Mouse (Mus musculus) yolk sac, embryonic 10.5 days (tissue): ENCODE results near the gene Slc25a21.

ENCODE experiments used
- DNase-seq: peaks from one replicate; pipeline ENCODE4 v3.0.0-alpha.2; 2017; ENCODE audit warnings: low spot score

Slc25a21 gene

DNA sequence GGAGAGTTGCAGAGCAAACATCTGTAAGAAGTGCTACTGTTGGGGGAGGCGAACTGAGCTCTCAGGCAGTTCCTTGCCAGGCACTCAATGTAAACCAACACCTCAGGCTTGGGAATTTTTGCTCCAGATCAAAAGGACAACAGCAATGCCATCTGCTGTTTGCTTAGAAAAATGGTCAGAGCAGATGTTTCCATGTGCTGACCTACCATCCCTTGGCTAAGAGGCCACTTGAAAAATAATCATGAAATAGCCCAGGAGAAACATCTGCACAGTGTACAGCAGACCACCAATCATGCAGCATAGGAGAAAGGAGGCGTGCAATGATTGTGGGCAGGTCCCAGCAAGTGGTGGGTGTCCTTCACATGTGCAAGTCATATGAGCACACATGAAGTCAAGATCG, 180.9 kb downstream of the Slc25a21 start:
- no peak for DNase-seq

DNA sequence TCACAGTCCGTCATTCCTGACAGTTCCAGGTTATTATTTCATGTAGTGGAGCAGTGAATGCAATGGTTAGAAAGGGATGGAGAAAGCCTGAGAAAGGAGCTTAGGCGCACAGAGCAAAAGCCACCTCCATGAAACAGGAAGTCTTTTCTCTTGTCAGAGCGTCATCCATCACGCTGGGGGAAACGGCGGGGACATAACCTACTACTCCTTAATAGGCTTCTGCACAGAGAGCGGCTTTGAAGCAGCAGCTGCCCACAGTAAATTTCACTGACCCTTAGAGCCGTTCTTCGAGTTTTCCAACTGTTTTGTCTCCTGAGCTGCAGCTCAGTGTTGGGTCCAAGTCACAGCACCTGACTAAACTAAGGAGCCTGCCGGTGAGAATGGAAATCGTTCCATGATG, 188.3 kb downstream of the Slc25a21 start:
- DNase-seq: peak; percentile 9

DNA sequence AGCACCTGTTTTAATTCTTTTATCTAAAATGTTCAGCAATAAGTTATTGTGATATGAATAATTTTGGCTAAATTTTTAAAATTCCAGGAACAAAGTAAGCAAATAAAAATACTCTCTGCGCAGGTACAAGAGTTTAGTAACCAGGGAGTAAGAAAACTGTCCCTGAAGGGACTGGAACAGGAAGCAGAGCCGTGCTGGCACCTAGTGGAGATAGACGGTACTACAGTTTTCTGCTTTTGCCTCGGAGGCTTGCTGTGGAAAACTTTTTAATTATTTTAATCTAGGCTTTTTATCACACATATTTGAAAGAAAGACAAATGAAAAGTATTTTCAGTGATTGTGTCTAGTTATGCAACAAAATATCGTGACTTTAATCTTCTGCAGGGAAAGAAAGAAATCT, 211.2 kb downstream of the Slc25a21 start:
- DNase-seq: no peak

DNA sequence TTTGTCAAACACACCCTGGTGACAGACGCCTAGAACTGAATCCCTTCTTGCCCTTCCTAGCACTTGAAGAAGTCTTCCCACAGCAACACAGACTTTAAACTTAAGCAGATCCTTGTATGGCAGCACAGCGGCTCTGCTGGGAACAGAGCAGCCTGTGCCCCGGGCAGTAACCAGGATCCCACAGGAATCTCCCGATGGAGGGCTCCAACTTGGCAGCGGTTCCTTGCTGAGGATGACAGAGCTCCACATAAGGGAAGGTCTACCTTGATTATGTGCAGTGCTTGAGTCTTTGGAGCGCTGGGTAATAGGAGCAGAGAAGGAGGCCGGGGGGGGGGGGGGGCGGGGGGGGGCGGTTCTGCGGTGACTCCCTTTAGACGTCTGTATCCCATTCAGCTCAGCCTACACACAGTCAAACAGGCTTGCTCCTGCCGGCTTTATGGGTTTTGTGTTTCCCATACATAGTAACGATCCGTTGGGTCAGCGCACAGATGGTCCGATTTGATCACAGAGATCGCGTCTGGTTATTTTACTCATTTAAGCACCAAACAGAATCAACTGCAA, 215.1 kb downstream of the Slc25a21 start:
- DNase-seq: no peak

DNA sequence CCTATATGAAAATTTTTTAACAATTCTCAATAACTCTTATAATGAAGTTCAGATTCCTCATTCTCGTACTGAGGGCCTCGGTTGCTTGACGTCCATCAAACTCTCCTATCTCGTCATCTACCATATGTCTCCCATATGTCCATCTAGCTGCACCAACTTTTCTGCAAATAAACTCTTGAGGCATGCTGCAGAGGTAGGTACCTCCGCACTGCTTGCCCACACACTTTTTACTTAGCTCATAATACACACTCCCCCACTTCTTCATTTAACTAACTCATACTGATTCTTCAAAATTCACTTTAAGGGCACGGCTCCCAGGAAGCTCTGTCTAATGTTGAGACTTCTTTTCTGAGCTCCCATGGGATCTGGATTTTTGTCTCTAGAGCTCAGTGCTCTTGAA, 222.0 kb downstream of the Slc25a21 start:
- no peak for DNase-seq

DNA sequence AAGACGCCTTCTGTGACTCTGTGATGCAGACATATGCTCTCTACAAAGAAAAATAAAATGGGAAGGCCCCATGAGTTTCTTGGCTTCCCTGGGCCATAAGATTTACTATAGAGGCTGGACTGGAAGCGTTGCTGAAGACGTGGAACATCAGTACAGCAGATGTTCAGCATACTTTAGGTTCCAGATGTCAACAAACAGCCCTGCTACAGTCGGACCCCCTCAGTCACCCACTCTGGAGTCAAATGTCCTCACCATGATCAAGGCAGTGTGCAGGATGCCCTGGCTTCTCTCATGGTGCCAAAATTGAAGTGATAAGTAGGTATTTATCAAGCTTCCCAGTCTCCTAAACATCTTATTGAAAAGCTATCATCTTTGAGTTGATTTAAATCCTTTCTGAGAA, 234.0 kb downstream of the Slc25a21 start:
- no peak for DNase-seq

DNA sequence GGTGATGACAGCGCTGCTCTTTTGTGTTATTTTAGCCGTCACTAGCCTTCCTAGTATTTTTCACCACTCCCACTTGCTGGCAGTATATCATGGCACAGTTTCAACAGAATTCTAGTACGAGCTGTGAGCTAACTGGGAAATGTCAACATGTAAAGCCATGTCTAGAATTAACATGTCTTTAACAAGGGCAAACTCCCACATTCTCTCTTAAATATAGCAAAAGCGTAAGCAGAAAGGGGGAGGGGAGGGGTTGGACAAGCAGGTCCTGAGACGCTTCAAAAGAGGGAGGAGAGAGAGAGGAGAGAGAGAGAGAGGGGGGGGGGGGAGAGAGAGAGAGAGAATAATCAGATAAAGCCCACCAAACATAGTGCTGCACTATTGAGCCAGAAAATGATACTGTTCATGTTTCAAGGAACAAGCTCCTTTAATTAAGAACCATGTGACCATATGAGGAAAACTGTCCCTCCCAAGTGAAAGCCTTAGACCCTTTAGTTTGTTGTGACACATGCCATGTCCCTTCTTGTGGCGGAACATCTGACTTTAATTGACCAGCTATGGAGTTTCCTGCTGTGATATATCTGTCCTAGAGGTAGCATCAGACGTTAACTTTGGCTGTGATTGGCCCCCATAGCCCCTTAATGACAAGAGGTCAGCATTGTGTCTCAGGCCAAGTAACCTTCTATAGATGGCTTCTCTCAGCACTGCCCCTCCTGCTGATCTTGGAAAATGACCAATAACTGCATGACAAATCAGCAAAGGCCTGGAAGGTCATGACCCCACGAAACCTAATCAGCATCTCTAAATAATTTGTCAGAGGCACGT, 237.8 kb downstream of the Slc25a21 start:
- no peak for DNase-seq

DNA sequence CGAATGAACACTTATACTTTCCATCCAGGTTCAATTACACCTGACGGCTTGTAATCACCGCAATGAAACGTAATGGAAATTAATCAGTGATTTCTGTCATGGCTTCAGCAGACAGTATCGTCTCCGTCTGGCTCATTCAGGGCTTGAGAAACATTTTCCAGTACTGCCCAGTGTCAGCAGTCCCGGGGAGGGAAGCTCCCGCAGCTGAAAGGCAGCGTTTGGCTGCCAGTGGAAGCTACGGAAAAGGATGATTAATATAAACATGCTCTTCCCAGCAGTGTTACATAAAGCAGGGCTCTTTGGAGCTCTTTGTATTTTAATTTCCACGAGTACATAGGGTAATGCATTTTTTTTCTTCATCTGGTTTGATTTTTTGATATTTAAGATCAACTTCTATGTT, 239.0 kb downstream of the Slc25a21 start:
- DNase-seq: no peak

DNA sequence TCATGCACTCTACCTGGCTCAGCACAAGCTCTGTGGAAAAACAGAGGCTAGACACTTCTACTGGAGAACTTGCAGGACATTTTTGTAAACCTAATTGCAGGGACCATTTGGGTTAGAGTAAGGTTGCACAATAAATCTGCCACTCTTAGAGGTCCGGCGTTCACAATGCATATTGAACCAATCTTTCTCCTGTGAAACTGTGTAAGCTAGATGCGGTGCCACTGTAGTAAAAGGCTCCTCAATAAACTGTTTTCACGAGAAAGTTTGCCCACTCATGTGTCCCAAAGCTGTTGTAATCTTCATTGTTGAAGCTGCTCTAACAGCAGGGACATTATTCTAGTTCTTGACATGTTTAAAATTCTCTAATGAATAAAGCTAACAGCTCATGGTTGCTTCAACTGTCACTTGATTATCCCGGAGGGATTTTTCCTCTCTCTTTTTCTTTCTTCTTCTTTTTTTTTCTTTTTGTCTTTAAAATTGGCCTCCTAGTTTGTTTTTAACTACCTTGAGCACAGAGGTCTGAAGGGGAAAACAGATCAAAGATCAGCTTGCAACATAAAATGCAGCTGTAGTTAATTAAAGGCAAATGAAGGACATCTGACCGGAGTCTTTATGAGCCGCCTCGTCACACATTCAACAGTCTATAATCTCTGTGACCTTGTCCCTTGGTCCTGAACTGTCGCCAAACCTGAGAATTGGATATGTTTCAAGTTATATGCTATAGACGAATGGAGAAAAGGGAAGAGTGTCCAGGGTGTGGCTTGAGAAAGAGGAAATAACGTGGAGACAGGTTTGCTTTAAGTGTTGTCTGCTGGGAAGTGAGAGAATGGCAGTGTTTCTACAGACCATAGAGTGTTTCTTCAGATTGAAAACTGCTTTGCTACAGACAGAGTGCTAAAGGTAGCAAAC, 245.3 kb downstream of the Slc25a21 start:
- DNase-seq: peak; percentile 28

DNA sequence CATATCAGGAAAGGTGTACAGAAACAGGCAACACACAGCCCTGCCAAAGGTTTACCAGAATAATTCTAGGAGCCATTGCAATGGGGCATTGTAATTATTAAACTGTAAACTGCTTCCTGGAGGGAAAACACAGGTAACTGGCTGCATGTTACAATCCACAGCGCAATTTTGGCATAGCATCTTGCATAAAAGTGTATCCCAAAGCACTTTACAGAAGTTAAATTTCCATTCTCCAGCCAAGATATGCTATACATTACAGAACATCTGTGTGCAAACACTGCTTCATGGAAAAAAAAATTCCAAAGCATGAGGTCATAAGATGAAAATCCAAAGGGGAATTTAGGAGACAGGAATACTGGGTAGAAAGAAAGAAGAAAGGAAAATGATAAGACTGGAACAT, 253.0 kb downstream of the Slc25a21 start:
- DNase-seq: no peak

DNA sequence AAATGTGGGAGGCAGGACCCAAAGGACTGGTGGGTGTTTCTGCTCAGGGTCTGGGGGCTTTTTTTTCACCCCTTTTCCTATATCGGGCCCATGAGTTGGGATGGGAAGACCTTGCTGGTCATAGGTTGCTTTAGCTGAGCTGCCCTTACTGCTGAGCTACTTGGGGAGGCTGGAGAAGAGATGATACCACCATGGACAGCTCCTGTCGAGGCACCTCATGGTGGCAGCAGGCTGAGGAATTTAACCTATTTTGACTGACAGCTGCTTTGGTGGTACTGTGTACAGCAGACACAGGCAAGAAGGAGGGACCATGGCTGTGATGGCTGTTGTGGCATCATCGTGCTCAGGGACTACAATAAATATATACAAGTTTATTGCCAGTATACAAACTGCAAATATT, 256.4 kb downstream of the Slc25a21 start:
- peak; percentile 18 for DNase-seq

DNA sequence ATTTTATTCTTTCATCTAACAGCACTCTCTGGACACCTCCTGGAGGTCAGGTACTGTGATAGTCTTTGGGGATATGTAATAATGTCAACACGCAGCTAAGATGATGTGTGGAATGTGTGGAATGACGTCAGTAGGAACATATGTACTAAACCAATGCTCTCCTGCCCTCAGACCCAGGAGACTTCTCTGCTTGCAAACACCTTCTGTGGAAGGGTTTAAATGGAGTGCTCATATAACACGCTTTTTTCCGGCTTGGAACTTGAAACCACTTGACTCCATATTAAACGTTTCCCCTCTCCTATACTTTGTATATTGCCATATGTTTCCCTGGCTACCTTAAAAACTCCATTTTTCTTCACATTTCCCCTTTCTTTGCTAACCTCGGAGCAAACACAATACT, 279.1 kb downstream of the Slc25a21 start:
- DNase-seq: no peak

DNA sequence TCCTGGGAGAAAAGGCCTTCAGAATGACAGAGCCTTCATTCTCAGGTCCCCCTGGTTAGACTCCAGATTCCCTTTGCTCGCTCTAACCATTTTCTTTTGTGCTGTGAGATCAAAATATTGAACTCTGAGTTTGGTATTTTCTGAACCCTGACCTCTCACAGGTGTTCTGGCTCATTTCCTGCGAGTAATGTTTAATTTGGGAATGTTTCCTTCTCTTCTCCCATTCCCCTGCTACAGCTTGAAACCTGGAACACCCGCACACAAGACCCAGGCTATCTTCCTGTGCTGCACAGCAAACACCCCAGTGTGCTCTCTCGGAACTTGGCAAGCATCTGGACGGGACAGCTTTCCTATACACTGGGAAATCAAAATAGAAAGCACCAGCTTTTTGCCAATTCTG, 290.8 kb downstream of the Slc25a21 start:
- DNase-seq: no peak

DNA sequence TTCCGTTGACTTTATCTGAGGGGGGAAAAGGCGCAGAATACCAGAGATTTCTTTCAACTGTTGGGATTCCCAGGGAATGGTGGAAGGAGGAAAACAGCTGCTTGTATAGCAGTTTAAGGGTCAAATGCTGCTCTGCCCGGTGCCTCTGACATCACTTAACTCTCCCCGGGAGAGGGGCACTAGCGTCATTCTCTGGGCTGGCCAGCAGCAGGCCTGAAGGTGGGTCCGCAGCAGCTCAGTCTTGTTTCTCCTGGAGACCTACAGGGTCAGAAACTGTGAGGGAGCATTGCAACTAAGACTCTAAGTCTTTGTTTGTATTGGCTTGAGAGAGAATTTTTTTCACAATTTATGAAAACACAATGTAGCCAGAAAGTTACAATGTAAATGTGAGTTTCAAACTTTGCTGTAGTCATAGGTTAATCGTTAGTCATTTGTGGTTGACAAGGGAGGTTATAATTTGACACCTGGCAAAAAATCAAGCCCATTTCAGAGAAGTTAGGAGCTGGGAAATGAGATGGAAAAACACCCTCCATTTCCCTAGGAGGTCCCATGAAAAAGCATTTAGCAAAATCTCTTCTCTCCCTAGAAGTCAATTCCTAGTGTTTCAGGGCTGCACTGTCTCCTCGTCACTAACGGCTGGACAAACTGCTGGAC, 291.5 kb downstream of the Slc25a21 start:
- DNase-seq: no peak

DNA sequence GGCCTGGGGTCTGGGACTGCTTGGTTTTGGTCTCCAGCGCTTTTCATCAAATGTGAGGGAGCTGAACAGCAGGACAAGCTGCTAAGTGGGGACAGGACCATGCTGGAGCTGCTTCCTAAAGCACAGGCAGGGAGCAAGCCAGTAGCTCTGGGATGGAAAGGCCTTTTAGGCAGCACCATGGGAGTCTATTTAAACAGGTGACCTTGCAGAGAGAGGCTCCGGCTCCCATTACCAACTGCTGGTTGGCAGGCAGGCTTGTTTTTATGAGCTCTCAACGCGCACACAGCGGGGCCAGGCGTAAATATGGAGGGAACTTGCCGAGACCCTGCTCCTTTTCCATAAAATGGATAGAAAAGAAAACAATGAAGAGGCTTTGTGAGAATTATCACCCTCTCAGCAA, 292.1 kb downstream of the Slc25a21 start:
- no peak for DNase-seq

DNA sequence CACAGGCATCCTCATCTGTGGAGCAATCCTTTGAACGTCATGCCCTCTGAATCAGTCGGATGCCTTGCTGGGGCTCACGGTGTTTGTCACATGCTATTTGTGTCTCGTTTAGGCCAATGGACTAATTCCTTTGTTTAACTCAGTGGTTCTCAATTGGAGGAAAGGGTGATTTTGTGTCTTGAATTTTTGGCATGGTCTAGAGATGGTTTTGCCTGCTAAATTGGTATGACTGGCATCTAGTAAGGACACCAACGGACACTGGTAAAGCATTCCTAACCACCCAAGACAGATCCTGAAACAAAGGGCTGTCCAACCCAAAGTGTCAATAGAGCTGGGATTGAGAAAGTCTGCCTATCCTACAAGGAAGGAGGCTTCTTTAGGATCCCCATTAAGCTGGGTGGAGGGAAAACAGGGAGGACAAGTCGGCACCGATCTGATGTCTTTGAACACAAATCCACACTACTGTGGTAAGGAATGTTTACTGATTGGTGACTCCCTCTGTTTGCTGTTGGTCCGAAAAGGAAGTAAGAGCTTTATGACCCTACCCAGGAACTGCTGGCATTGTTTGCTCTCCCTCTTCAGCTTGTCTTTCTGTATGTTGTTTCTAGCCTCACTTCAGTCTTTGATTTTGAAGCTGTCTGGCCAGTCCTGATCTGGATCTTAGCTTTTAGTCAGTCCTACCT, 294.4 kb downstream of the Slc25a21 start:
- no peak for DNase-seq

DNA sequence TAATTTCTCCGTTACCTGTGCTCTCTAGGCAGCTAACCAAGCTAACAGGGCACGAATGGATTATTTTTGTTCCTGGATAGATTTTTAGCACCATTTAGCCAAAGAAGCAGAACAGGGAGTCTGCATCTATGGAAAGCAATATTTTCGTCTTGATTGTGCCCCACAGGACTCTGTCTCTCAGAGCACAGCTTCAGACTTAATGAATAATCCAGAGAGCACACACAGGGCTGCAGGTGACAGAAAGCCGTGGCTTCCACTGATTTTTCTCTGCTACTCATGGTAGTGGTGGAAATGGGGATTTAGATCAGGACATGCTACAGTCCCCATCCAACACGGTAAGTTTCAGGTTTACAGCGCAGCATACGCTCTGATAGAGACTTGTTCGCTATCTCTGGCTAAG, 299.3 kb downstream of the Slc25a21 start:
- DNase-seq: no peak

DNA sequence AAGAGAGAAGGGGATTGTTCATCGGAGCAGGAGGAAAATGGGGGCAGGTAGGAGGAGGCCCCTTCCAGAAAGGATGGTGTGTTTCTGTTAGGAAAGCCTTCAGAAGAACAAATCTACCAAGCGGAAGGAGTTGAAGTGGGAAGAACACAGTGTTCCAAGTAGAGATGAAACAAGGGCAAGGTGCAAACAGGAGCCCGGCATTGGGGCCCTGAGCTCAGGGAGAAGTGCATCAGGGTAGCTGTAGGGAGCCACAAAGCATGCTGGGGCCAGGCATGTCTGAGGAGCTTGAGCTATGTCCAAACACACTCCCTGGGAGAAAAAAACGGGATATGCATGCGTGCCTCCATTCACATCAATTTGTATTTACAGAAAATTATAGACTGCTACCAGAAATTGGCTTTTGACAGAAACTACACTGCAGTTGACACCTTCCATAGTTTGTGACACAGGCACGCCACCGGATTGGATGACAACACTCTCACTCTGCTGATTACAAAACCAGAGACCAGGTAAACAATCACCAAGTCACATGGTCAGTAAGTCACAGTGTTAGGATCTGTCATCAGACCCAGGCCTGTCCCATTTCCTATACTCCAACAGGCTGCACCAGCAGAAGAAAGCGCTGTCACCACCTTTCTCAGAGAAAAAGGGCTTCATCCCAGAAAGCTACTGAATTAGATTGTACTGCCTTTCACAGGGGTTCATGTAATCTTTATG, 299.9 kb downstream of the Slc25a21 start:
- DNase-seq: peak; percentile 18

DNA sequence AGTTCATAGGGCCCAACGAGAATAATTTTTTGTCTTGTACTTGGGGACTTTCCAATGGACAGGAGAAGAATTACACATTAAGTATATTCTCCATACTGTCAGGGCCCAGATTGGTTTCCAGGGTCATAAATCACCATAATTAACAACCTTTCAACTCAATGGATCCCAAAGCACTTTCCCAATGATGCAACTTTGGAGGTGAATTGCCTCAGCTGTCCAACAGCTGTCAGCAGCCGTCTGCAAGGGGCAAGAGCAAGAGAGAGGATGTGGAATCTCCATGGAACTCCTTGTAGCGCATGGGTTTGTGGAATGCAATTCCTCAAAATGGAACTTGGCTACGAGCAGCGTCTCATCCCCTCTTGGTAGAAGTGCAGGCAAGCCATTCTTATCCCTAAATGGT, 302.3 kb downstream of the Slc25a21 start:
- DNase-seq: no peak

DNA sequence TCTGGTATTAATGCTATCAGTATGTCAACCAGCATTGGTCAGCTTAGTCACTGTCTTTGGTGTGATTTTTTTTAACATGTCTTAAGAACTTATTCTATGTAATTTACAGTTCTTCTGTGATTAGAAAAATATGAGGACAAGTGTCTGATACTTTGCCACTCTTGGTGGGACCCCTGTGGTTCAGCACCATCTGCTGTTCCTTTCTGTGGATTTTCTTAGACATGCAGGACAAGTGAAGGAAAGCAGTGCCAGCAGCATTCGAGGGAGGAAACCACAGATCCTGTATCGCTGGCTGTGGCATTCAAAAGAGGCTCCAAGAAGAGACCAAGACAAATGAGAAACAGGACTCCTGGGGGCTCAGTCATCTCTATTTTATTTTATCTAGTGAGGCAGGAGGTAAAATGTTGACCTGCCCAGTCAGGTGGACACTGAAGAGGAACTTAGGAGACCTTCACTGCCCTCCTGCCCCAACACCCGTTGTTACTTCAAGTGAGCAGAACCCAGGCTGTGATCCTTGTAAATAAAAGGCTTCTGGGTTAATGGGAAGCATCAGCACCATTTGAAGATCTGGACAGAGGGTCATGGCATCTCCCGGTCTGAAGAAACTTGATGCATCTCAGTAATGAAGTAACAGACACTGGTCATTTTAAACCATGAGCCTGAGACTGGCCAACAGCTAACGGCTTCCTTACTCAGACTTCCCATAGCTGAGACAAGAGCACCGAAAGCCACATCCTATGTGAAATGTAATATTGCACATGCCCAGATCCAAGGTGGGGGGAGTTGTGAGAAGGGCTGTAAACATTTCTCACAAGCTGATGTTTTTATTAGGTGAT, 306.2 kb downstream of the Slc25a21 start:
- DNase-seq: no peak
